Mouse (Mus musculus) spleen, adult 2 months (tissue): ENCODE measurements around the gene Mlxipl.

Experiments used
- CTCF ChIP-seq: fragments of 200-500 bp; IDR thresholded peaks from 2 replicates; pipeline ENCODE4 v1.5.1; 2011; ENCODE audit warnings: mild to moderate bottlenecking, inconsistent platforms; ENCODE audit not compliant: insufficient read depth, insufficient read length, insufficient replicate concordance; ENCODE audit errors: extremely low read depth
- POLR2A ChIP-seq: fragments of 200-500 bp; IDR thresholded peaks from 2 replicates; pipeline ENCODE4 v1.6.1; 2011; ENCODE audit warnings: low read depth, low read length, inconsistent platforms

GRCm38 (mm10) chr5:135079578-135079977 is 10.1 kb upstream of the Mlxipl start:
- no peak for TF ChIP-seq POLR2A
- no peak for TF ChIP-seq CTCF
